Mouse (Mus musculus) liver, embryonic 11.5 days (tissue): ENCODE data around the gene Gabrb1. TPM values are rescaled to one million over a fixed set of nuclear protein-coding genes. Genes with fewer than 3 reads are reported as not detected.
"Not testable (repeated sequence)": the region's sequence is repeated elsewhere in the genome, so short reads cannot be mapped to it uniquely, and the experiment has no call there.

Experiments used
- ATAC-seq: fragments of 200-750 bp; cut with Nextera tagmentation; replicated peaks from 2 replicates; pipeline ENCODE4 v1.8.0; 2017; ENCODE audit warnings: moderate number of reproducible peaks, mild to moderate bottlenecking, moderate TSS enrichment, moderate library complexity; ENCODE audit not compliant: low FRiP score
- DNase-seq: peaks from one replicate; pipeline ENCODE4 v3.0.0-alpha.2; 2017; ENCODE audit warnings: low spot score
- H3K27ac ChIP-seq: fragments of 300-500 bp; sonication (generic); 2 replicates; pipeline ENCODE4 v1.5.1; 2014; ENCODE audit warnings: mild to moderate bottlenecking, low read depth, low read length, control low read depth
- H3K27me3 ChIP-seq: fragments of 300-500 bp; sonication (generic); replicated peaks from 2 replicates; pipeline ENCODE4 v1.6.1; 2014; ENCODE audit warnings: low read length, mixed read lengths; ENCODE audit not compliant: control insufficient read depth, insufficient read depth
- H3K36me3 ChIP-seq: fragments of 300-500 bp; sonication (generic); 2 replicates; pipeline ENCODE4 v1.6.1; 2014; ENCODE audit warnings: mild to moderate bottlenecking, low read length, moderate library complexity, mixed read lengths; ENCODE audit not compliant: control insufficient read depth, insufficient read depth
- H3K4me1 ChIP-seq: fragments of 300-500 bp; sonication (generic); replicated peaks from 2 replicates; pipeline ENCODE4 v1.6.1; 2014; ENCODE audit warnings: low read length, mixed read lengths; ENCODE audit not compliant: control insufficient read depth, insufficient read depth
- H3K4me2 ChIP-seq: fragments of 300-500 bp; sonication (generic); 2 replicates; pipeline ENCODE4 v1.6.1; 2014; ENCODE audit warnings: mild to moderate bottlenecking, control low read depth, moderate library complexity
- H3K4me3 ChIP-seq: fragments of 300-500 bp; sonication (generic); 2 replicates; pipeline ENCODE4 v1.5.1; 2014; ENCODE audit warnings: low read depth, low read length, control low read depth
- H3K9ac ChIP-seq: fragments of 300-500 bp; sonication (generic); 2 replicates; pipeline ENCODE4 v1.6.1; 2014; ENCODE audit warnings: low read depth, low read length, control low read depth
- H3K9me3 ChIP-seq: fragments of 300-500 bp; sonication (generic); 2 replicates; pipeline ENCODE4 v1.6.1; 2016; ENCODE audit warnings: low read length, inconsistent platforms, mixed read lengths; ENCODE audit not compliant: control insufficient read depth
- WGBS: fragments of 180-500 bp; shearing (Covaris S2); extraction: QIAGEN DNeasy Blood & Tissue Kit; methylation state at CpG from one replicate; pipeline ENCODE4 v1.1.7; 2014; 5-methylcytosine and 5-hydroxymethylcytosine counted together
- polyA plus RNA-seq: library from polyadenylated mRNA; unstranded; fragments of >200 nt; fragmentation: Nextera tagmentation; extraction: Ambion mirVana; gene quantifications from 2 replicates; pipeline ENCODE4 v1.2.1, GENCODE M21; 2014

Gabrb1 gene
- polyA plus RNA-seq, 1 experiment from 2014 or later: 0.22 TPM

DNA sequence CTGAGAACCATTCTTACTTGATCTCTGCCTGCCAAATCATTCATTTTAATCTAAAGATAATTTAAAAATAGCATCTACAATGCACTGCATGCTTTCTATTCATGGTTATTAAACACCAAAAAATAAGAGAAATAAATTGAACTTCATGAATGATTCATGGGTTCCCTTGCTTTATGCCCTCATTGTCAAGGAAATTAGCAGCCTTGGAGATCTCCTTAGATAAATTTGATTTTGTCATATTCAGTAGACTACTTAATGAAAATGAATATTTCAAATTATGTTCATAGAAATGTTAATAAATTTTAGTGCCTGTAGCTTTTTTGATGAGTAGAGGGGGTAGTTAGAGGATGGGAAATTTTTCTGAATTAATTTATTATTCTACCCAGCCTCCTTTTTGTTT lies 379.0 kb downstream of the Gabrb1 start:
- Histone ChIP-seq H3K4me1 (no peaks in the 10 kb centered on the region), H3K27me3 (no peaks in the 10 kb centered on the region), H3K4me3 (no peak overlapping the region), H3K4me2 (no peak overlapping the region), H3K9ac (no peak overlapping the region), H3K36me3 (no peaks in the 10 kb centered on the region), H3K27ac (no peak overlapping the region), H3K9me3 (no peaks in the 10 kb centered on the region)
- DNase-seq (no peak), ATAC-seq (no peak)

DNA sequence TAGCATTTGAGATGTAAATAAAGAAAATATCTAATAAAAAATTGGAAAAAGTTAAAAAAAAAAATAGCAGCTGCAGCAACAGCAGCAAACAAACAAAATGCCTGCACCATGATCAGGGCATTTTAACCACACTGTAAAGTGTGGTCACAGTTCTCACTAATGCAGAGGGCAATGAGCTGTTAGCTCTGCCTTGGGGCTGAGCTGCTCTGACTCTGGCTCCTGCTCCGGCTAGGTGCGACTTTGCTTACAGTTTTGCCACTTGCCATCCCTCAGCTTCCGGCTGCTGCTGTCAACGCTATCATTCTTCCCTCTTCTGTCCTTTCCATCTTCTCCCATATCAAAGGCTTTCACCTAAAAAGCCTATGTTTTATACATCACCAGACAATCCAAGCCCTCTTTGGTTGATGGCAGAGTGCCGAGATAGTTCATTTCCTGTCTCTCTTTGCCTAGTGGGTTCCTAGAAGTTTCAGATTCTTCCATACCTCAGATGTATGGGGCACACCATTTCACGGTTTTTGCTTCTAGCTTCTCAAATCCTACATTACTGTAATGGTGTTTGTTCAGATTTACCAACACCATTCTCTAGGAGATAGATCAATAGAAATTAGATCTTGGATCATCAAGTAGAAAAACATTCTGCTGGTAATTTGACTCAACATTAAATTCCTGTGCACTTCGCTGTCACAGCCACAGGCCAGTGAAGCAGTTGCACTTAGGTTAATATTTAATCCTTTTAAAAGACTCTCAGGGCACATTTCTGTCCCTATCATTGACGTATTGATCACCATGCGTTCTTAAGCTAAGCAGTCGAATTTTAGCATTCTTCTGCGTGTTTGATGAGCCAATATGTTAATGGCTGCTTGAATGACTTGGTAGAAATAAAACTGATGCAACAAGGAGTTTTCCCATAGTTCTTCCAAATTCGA lies 385.6 kb downstream of the Gabrb1 start:
- Histone ChIP-seq H3K9ac (no peak overlapping the region), H3K4me2 (no peak overlapping the region), H3K27ac (no peak overlapping the region), H3K9me3 (no peaks in the 10 kb centered on the region), H3K36me3 (no peaks in the 10 kb centered on the region), H3K4me1 (no peaks in the 10 kb centered on the region), H3K4me3 (no peak overlapping the region), H3K27me3 (no peaks in the 10 kb centered on the region)
- ATAC-seq (no peak), DNase-seq (no peak)
- 64% methylated on average over 12 of the region's 12 CpGs for WGBS

DNA sequence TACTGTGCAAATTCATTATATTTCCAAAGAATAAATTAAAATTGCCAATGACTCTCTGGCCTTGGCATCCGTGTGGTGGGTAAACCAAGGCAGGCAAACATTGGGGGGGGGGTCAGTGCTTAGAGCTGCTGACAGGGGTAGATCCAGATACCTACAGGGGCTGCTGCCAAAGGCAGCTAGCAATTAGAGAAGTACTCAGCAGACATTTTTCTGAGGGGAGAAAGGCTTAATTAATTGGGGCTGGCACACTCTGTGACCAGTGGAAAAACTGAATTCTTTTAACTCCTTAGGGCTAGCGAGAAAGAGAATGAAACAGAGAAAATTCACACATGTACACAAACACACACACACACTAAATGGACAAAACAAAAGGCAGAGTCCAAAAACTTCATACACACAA lies 388.3 kb downstream of the Gabrb1 start:
- DNase-seq: no peak
- H3K36me3 ChIP-seq: no peaks in the 10 kb centered on the region
- no peaks in the 10 kb centered on the region for H3K4me1 ChIP-seq
- no peak overlapping the region for H3K27ac ChIP-seq
- H3K9me3 ChIP-seq: no peaks in the 10 kb centered on the region
- WGBS: 76% methylated on average over 2 of the region's 2 CpGs
- ATAC-seq: no peak
- no peak overlapping the region for H3K9ac ChIP-seq
- no peak overlapping the region for H3K4me2 ChIP-seq
- H3K27me3 ChIP-seq: no peaks in the 10 kb centered on the region
- no peak overlapping the region for H3K4me3 ChIP-seq

DNA sequence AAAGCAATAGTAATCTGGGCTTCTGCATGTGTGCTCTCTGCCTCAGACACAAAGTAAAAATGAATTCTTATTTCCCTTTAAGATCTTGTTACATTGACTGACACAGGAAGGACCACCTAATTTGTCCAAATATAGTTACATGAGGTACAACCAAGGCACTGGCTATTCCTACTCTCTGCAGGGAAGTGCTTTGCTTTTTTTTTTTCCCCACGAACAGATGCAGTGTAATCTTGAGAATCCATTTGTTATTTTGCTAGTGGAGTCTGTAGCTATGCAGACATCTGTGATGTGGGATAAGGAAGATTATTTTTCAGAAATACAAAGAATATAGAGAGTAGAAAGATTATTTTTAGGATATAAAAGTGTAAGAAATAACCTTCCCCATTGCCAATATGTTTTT lies 406.2 kb downstream of the Gabrb1 start:
- H3K4me3 ChIP-seq: no peak overlapping the region
- H3K4me2 ChIP-seq: no peak overlapping the region
- no peak overlapping the region for H3K27ac ChIP-seq
- no peaks in the 10 kb centered on the region for H3K27me3 ChIP-seq
- DNase-seq (no peak), ATAC-seq (no peak)
- H3K9me3 ChIP-seq: no peaks in the 10 kb centered on the region
- H3K4me1 ChIP-seq: no peaks in the 10 kb centered on the region
- no peaks in the 10 kb centered on the region for H3K36me3 ChIP-seq
- WGBS: 40% methylated on average over 1 of the region's 1 CpGs
- no peak overlapping the region for H3K9ac ChIP-seq

DNA sequence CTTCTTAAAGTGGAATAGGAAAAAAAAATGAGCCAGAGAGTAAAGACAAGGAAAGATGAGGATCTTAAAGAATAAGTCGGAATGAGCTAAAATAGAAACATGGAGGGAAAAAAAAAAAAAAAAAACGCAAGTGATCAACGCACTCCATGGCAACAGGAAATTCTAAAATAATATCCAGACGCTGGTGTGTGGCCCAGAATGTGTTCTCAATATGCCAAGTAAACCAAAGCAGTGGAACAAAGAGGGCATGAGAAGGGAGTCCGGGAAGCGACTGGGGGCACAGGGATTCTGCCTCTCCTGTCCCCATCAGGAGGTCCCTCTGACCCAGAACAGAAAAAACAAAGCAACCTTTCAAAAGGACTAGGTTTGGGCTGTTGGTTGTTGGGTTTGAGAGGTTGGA lies 410.9 kb downstream of the Gabrb1 start:
- 76% methylated on average over 6 of the region's 6 CpGs for WGBS
- DNase-seq: no peak
- H3K9me3 ChIP-seq: no peaks in the 10 kb centered on the region

DNA sequence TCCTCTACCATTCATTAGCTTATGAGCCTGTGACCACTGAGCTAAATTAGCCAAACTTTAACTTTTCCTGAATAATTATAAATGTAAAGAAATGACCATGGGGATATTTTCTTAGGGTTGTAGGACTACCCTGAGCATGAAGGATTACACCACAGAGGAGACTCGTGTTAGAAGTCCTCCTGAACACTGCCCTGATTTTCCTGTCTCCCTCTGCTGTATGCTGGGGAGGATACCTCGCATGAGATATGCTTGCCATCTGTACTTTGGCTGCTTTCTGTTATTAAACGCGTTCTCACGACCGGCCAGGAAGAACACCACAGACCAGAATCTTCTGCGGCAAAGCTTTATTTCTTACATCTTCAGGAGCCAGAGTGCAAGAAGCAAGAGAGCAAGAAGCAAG lies 411.5 kb downstream of the Gabrb1 start:
- not testable (repeated sequence) for DNase-seq, H3K36me3 ChIP-seq, H3K27ac ChIP-seq, H3K4me3 ChIP-seq, H3K27me3 ChIP-seq, H3K4me1 ChIP-seq, ATAC-seq, H3K4me2 ChIP-seq, H3K9me3 ChIP-seq, H3K9ac ChIP-seq
- 82% methylated on average over 7 of the region's 7 CpGs for WGBS

More for the DNA sequence above, 410.9 kb downstream of the Gabrb1 start:
- no peak overlapping the region for H3K4me2 ChIP-seq
- no peak for ATAC-seq
- H3K4me3 ChIP-seq: no peak overlapping the region
- no peak overlapping the region for H3K27ac ChIP-seq
- H3K4me1 ChIP-seq: no peaks in the 10 kb centered on the region
- no peak overlapping the region for H3K9ac ChIP-seq
- no peaks in the 10 kb centered on the region for H3K36me3 ChIP-seq
- H3K27me3 ChIP-seq: no peaks in the 10 kb centered on the region

DNA sequence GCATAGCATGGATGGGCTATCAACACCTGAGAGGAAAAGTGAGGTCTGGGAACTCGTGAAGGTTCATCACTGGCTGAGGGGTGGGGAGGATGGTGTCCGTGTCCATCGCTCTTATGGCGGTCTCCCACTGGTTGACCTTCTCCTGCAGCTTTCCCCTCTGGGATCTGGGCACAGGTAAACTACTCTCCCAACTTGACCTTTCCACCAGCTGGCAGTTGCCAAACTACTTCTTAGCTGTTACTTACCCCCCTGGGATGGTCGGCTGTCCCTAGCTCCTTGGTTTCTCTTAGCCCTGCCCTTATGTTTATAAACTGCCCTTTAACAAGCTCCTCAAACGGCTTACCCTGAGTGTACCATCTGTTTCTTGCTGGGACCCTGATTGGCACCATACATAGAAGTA lies 418.9 kb downstream of the Gabrb1 start:
- 84% methylated on average over 6 of the region's 6 CpGs for WGBS
- no peak overlapping the region for H3K27ac ChIP-seq
- no peak for ATAC-seq
- no peak for DNase-seq
- no peaks in the 10 kb centered on the region for H3K9me3 ChIP-seq
- H3K4me3 ChIP-seq: no peak overlapping the region
- no peak overlapping the region for H3K4me2 ChIP-seq
- H3K36me3 ChIP-seq: no peaks in the 10 kb centered on the region
- H3K4me1 ChIP-seq: no peaks in the 10 kb centered on the region
- no peaks in the 10 kb centered on the region for H3K27me3 ChIP-seq
- H3K9ac ChIP-seq: no peak overlapping the region

DNA sequence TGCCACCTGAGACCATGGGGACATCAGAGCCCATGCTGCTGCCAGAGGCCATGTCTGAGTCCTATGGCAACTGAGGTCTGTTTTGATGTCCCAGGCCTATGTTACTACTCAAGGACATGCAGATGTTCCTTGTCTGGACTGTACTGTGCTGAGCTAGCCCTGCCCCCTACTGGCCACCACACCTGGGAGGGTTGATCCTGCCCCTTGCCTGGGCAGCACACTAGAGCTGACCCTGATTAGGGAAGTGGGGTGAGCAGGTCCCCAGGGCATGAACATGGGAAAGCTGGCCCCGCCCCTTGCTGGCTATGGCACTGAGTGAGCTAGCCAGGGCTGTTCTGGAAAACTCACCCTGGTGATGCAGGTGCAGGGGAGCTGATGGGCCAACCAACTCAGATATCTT lies 428.6 kb downstream of the Gabrb1 start:
- no peak for DNase-seq
- ATAC-seq: no peak; the same call in 1 of the 2 replicates
- 68% methylated on average over 1 of the region's 1 CpGs for WGBS

DNA sequence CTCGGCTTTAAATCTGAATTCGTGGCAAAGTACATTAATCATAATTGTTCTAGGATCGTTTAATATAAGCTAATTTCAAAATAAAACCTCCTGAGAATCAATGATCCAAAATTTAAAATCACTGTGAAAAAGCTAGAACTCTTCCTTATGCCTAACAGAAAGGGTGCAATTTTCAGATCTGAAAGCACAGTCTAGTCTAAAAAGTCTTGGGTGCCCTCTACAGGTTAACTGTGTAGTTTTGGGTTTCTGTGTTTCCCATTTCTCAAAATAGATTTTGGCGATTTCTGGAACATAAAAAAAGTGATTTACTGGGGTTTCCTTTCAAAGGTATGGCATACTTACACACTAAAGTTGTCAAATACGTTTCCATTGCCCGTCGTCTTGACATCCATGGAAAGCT lies 436.7 kb downstream of the Gabrb1 start:
- Histone ChIP-seq H3K4me1 (no peaks in the 10 kb centered on the region), H3K4me3 (no peak overlapping the region), H3K4me2 (no peak overlapping the region), H3K9ac (no peak overlapping the region), H3K27me3 (no peaks in the 10 kb centered on the region), H3K36me3 (no peaks in the 10 kb centered on the region), H3K9me3 (no peaks in the 10 kb centered on the region), H3K27ac (no peak overlapping the region)
- ATAC-seq (no peak), DNase-seq (no peak)
- WGBS: 57% methylated on average over 7 of the region's 7 CpGs

More for the DNA sequence above, 428.6 kb downstream of the Gabrb1 start:
- no peaks in the 10 kb centered on the region for H3K4me1 ChIP-seq
- H3K36me3 ChIP-seq: no peaks in the 10 kb centered on the region
- H3K9me3 ChIP-seq: no peaks in the 10 kb centered on the region
- H3K27ac ChIP-seq: no peak overlapping the region
- H3K4me2 ChIP-seq: no peak overlapping the region
- no peaks in the 10 kb centered on the region for H3K27me3 ChIP-seq
- no peak overlapping the region for H3K9ac ChIP-seq
- H3K4me3 ChIP-seq: no peak overlapping the region
